Mouse (Mus musculus): ENCODE results near the gene Slc5a10.

Slc5a10 gene

DNA sequence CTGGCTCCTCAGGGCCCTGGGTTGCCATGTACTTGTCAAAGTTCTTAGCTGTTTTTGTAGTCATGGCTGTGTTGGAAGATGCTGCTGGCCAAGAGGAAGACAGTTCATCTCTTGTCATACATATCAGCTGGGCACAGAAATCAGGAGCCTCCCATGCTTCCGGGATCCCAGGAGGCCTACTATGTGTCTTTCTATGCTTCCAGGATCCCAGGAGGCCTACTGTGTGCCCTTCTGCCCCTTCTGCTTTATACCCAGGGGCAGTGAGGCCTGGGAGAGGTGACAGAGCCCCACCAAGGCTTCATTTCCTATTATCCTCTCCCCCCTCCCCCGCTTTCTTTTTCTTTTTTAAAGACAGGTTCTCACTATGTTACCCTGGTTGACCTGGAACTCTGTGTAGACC is 15.0 kb downstream of the Slc5a10 start:
- no peak for DNase-seq (ENCODE audit: low spot score)

DNA sequence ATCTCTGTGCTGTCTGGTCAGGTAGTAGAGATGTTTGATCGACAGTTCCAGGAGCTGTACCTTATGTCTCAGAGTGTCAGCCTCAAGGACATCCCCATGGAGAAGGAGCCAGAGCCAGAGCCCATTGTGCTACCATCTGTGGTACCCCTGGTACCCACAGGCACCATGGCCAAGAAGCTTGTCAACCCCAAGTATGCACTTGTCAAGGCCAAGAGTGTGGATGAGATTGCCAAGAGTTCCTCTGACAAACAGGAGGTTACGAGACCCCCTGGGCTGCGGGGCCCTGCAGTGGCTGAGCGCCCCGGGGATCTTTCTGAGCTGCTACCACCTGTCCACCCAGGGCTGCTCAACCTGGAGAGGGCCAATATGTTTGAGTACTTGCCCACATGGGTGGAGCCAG is 18.1 kb downstream of the Slc5a10 start:
- no peak for DNase-seq (ENCODE audit: low spot score)

DNA sequence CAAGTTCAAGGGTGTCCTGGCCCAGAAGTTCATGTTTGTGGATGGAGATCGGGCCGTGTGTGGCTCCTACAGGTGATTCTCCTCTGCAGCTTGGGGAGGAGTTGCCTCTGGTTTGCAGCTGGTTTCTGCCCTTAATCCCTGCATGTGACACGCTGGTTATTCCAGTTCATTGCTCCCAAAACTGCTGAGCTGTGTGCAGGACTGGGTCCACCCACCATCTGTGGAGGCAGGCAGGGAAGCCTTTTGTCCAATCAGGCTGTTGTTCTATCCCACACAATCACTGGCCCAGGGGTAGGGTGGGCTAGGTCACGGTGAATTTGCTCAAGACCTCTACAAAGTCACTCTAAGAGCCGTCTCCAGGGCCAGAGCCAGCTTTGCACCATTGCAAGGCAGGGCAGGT is 18.9 kb downstream of the Slc5a10 start:
- no peak for DNase-seq (ENCODE audit: low spot score)

DNA sequence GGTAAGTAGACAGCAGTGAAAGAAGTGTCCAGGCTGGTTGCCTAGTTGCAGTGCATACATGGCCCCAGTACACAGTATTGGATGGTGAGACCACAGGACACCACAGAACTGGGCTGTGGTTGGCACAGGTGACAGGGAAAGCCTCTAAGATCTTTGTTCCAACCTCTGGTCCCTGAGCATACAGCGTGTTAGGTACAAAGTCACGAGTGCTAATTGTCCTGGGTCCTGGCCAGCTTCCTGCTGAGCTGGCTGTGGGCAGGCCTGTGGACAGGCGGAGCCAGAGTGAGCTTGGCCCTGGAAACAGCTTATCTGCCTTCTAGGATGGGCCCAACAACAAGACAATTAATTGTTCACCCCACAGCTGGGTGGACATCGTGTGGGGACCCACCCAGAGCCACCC is 20.7 kb downstream of the Slc5a10 start:
- DNase-seq (ENCODE audit: low spot score): no peak

DNA sequence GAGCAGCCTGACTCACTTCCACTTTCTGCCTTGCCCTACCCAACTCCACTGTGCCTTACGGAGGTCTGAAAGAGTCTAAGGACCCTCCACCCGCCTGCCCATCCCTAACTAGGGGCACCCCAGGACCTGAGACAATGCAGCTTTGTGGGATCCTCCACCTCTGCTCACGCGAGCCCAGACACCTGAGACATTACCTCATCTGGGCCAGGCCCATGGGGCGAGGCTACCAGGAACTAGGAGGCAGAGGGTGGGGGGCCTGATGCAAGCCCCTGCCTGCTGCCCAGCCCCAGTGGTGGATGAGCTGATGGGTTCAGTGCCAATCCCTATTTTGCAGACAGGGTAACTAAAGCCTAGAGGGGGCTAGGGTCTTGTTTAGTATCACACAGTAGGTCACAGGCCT is 21.2 kb downstream of the Slc5a10 start:
- no peak for DNase-seq (ENCODE audit: low spot score)

DNA sequence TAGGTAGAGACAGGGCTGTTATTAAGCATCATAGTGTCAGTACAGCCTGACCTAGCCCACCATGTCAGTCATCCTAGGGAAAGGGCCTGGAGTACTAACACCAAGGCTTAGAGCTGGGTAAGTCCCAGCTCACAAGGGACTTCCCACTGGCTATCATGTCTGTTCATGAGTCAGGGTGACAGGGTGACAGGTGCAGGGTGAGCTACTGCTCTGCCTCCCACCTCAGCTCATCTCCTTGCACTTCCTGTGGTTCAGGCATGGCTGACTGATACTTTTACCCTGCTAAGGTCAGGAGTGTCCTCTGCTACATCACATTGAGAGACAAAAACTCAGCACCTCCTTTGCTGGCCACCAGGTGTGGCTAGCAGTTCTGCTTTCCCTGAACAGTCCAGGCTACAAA is 21.8 kb downstream of the Slc5a10 start:
- DNase-seq (ENCODE audit: low spot score): no peak

DNA sequence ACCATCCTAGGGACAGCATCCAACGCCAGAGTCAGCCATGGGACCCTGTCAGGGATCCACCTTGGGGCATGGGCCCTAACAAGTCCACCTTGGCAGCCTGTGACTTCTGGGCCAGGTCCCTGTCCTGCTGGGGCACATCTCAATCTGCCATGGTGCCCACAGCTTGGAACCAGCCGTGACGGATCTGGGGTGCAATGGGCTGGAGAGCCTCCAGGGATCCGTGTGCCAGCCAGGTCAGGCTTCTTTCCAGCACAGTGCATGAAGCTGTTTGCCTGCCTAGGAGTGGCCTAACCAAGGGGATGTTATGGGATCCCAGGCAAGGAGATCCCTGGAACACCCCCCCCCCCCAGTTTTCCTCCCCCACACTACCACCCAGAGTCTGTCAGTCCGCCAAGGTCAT is 27.6 kb downstream of the Slc5a10 start:
- DNase-seq (ENCODE audit: low spot score): no peak

DNA sequence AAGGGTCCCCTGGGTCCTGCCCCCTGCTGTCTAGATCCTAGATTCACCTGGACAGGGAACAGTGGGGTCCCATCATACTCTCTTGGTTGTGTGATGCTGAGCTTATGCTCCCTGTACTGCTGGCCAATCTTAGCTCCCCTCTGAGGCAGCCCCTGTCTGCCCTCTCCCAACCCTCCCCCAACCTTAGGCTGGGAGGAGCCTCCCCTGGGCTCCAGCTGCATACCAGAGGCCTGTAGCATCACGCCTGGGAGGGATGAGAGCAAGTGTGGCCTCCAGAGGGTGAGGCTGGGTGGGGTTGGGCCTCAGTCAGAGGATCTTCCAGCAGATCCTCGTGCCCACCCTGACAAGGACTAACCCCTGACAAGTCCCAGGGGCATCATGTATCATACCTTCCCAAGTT is 33.0 kb downstream of the Slc5a10 start:
- DNase-seq (ENCODE audit: low spot score): no peak

DNA sequence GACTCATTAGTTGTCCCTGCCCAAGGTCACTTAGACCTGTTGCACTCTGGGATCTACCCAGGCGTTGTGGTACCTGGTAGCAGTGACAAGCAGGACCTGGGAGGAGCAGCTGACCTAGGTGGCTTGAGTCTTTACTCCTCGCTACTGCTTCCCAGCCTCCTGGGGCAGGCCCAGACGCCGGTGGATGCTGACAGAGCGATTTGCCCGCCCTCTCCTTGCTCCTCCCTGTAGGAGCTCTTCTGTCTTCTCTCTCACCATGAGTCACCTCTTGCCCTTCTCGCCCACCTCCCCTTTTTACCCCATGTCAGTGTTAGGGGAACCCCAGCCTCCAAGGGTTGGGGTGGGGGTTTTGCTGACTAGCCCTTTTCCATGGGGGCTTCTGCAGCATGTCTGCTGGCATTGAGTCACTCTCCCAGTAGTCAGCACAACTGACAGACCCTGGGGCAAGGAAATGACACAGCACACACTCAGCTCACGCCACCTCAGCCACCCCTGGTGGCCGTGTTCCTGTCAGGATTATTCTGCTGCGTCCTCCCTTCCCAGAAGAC is 33.6 kb downstream of the Slc5a10 start:
- no peak for DNase-seq (ENCODE audit: low spot score)

DNA sequence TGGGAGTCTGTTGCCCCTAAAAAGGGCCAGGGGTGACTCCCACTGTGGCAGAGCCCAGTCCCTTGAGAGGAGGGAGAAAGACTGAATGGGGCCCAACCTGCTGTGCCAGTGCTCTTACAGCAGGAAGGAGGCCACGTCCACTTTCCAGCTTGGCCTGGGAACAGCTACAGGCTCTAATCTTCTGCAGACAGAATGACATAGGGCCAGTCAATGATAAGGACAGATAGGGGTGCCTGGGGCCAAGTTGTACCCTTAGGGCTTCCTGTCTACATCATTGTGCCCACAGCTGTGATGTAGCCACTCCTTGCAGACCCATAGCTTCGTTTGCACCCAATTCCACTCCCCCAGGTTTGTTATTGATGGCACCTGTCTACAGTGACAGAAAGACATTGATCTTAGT is 34.5 kb downstream of the Slc5a10 start:
- DNase-seq (ENCODE audit: low spot score): no peak

DNA sequence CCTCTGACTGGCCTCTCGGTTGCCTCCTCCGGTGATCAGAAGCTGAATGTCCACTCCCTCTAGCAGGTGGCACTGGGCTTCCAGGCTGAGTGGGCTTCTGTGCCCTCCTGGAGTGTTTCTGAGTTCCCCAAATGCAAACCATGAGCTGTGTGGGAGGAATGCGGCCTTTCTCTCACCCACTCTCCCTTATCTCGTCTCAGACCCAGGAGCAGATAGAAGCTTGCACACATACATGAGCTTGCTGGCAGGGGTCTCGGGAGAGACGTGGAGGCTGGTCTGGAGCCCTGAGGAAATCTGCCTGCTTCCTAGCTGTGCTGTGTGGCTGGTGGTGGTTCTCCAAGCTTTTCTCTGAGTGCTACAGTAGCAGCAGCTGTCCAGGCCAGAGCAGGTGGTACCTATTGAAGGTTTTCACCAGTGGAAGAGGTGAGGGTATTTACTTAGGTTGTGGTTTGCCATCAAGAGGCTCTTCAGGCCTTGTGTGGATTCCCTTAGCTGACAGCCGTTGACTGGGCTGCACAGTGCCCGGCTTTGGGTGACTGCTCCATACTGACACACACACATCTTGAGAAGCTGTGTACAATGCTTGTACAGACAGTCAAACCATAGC is 35.4 kb downstream of the Slc5a10 start:
- DNase-seq (ENCODE audit: low spot score): no peak

DNA sequence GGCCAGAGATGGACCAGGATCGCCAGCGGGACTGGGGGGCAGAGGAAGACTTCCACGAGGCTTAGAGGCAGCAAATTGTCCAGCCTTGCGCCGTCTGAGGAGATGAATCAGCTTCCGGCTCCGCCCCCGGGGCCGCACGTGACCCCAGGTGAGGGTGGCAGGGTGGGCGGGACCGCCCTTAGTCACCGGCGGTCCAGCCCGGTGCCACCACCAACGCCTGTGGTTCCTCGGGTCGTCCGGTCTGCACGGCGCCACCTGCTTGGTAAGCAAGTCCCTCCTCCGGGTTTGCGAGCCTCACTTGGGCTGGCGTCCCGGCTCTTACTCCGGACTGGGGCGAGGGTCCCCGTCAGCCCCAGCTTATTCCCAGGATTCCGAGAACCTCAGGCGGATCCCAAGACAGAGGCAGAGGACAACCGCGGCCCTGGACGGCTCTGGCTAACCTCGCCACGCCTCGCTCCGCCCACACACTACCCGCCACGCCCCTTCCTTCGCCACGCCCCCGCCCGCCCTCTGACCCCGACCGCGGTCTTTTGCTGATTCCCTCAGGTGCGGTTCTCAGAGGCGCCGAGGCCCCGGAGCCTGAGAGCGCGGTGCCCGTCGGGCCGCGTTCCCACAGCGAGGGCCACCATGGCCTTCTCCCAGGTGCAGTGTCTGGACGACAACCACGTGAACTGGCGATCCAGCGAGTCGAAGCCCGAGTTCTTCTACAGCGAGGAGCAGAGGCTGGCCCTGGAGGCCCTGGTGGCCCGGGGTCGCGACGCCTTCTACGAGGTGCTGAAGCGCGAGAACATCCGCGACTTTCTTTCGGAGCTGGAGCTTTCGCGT is 36.5 kb downstream of the Slc5a10 start, which contains the start of gene Fam83g:
Gene Fam83g (plus strand): TSS at position 185 of the 825 bp plus-strand sequence.
- DNase-seq (ENCODE audit: low spot score): no peak

DNA sequence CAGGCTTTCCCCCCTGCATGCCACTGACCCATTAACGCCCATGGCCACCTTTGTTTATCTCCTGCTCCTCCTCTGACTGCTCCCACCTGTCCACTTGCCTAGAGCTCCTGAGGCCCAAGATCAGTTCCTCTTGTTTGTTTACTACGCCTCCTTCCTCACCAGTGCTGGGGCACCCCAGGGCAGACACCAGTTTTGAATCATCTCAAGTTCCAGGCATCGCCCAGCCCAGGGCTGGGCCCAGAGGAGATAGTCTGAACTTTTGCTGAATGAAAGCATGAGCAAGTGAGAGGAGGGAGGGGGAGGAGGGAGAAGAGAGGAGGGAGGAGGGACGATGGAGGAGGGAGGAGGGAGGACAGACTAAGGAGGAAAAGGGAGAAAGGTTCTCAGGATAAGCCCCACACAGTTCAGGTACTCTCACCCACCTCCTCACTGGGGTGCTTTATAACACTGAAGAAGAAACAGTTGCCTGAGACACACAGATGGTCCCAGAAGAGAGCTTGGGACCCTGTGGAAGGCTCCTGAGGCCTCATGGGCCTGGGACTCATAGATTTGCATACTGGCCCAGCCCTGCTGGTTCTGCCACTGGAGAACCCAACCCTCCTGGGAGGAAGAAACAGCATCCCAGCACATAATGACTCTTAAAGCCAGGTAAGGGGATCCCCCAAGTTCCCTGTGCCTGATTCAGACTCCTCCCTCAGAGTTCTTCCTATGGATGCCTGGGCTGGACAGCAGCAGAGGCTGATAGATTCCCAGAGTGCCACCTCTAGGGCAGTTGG is 41.3 kb downstream of the Slc5a10 start:
- no peak for DNase-seq (ENCODE audit: low spot score)

DNA sequence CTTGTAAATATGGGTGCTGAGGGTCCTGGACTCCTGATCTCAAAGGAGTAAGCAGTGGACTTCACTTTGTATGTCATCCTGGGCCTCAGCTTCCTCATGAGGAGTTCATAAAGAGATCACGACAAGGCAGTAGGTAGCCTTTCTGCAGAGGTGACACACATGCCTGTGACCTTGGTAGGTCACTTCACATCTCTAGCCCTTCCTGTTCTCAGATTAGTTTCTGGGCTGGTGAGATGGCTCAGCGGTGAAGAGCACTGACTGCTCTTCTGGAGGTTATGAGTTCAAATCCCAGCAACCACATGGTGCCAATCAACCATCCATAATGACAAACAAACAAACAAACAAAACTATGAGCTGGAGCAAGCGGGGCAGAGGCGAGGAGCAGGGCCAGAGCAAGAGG is 42.9 kb downstream of the Slc5a10 start:
- no peak for DNase-seq (ENCODE audit: low spot score)

DNA sequence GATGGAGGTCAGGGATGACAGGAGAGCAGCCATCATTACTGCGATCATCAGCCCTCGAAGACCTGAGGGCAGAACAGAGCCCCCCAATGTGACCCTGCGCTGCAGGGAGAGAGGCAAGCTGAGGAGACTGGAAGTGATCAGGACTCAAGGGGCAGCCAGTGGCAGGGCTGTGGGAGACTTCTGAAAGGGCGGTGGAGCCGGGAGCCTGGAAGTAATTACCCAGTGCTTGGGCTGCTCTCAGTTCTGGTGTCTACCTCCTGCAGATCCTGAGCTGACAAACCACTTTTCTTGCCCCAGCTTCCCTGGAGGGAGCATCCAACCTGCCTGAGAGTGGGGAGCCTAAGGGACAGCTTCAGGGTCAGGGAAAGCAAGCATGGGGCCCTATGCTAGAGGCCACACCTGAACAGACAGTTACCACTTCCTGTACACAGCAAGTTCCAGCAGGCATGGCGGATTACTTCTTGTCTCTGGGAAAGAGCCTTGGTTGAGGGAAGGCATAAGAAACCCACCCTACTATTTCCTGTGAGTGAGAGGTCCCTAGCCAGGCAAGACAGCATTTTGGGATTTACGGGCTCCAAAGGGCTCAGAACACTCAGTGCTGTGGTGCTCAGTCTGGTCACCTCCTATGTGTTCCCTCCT is 44.3 kb downstream of the Slc5a10 start:
- no peak for DNase-seq (ENCODE audit: low spot score)

DNA sequence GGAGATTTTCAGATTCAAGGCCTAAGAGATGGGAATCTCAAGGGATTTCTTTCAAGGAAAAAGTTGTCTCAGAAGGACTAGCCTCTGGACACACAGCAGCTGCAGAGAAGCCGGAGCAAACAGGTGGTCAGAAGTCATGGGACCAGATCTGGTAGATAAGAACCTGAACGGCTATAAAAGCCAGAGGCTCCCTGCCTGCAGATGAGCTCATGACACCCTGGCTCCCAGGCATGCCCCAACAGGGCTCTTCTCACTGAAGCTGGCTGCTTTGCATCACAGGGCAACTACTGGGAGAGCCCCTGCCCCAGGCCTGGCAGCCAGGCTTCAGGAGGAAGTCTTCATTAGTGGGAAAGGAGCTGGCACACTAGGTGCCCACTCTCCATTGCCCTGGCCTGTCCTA is 45.3 kb downstream of the Slc5a10 start:
- no peak for DNase-seq (ENCODE audit: low spot score)

DNA sequence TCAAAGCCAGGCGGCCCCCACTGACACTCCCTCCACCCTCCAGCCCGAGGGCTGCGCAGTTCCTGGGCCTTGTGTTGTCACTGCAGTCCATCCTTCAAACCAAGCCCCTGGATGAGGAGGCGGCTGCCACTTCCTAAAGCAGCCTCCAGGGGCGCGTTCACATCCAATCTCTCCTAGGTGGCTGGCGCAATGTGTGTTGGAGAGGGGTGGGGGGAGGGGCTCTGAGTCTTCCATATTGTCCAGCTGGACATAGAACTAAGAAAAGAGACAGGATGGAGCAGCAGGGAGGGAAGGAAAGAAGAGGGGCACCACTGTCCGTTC is 45.8 kb downstream of the Slc5a10 start:
- DNase-seq (ENCODE audit: low spot score): no peak

DNA sequence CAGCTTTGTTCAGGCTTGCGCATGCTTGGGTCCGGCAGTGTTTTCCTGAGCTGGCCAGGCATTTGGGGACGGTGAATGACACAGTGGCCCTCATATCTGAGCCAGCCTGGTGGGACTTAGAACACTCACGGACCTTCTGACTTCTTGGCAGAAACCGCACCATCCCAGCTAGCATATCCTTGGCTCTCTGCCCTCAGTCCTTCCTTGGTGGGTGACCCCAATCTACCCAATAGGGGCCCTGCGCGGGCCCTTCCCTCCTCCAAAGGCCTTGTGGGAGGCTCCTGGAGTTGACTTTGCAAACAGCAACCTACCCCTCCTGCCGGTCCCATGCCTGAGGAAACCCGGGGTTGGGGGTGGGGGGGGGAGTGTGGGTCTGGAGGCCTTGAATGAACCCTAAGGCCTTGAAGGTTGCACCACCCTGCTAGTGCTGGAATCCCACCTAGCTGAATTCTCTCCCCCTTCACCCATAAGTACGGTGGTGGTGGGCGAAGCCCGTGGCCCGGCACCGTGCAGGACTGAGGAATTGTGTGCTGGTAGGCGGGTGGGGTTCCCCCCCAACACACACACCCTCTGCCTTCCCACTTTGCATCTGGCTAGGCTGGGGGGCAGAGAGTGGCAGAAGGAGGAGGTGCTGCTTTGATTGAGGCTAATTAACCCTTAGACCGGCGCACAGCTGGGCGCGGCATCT is 46.3 kb downstream of the Slc5a10 start:
- DNase-seq (ENCODE audit: low spot score): no peak

DNA sequence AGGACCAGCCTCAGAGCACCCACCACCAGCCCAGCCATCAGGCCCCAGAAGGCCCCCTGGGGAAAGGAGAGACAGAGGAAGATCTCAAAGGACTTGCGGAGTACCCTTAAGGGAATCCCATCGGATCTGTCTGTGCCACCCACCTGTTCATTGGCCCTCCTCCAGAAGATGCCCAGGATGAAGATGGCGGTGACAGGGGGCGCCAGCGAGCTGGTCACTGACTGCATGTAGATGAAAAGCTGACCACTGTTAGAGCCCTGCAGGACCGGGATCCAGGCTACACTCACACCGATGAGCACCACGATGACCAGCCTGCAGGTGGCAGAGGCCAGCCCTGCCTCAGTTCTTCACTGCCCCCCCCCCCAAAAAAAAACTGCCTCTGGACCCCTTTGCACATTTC is 46.9 kb downstream of the Slc5a10 start:
- no peak for DNase-seq (ENCODE audit: low spot score)

DNA sequence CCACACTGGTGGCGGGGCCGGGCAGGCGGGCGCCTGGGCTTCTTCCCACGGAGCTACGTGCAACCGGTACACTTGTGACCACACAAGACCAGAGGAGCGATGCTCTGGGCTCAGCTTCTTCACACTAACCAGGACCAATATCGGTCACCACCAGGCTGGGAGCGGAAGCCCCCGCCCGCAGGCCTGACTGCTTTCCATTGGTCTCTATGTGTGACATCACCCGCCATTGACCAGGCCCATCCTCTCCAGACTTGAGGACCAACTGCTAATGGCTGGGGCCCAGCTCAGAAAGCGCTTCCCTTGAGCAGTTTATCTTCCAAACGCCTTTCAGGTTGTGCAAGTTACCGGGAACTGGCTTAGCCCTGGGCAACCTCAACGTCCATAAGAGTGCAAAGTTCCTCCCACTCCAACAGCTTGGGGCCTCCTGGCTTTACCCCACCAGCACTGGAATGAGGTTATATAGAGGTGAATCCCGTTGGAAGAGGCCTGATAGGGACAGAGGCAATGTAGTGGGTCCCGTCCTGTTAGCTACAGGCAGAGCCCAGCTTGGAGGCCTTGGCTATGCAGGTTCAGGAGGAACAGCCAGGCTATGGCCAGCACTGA is 48.7 kb downstream of the Slc5a10 start:
- no peak for DNase-seq (ENCODE audit: low spot score)
